Mouse (Mus musculus): ENCODE data around the gene Nexn. TPM values are rescaled to one million over a fixed set of nuclear protein-coding genes. Genes with fewer than 3 reads are reported as not detected.
"Not testable (repeated sequence)": the region's sequence is repeated elsewhere in the genome, so short reads cannot be mapped to it uniquely, and the experiment has no call there.

Gene Nexn
- polyA plus RNA-seq, 1 experiment from 2014 or later, result 6.1 TPM

GRCm38 (mm10) chr3:152204577-152204976 is 61.6 kb downstream of the Nexn start:
- ATAC-seq (ENCODE audit: low FRiP score), result no peak
- H3K4me2 ChIP-seq (replicated peaks; ENCODE audit: low read depth, low read length), result no peak overlapping the region
- no peaks in the 10 kb centered on the region for H3K36me3 ChIP-seq (ENCODE audit: control insufficient read depth, insufficient read depth, low read length)
- no peak for DNase-seq (ENCODE audit: low spot score)
- H3K27me3 ChIP-seq (ENCODE audit: control insufficient read depth, insufficient read depth, low read length), result no peaks in the 10 kb centered on the region
- no peaks in the 10 kb centered on the region for H3K9me3 ChIP-seq (ENCODE audit: control insufficient read depth, low read length)
- WGBS, result 87% methylated on average over 3 of the region's 3 CpGs
- H3K4me3 ChIP-seq (ENCODE audit: low read depth, low read length), result no peak overlapping the region
- no peak overlapping the region for H3K27ac ChIP-seq (ENCODE audit: low read depth, low read length)
- H3K4me1 ChIP-seq (replicated peaks; ENCODE audit: control insufficient read depth, insufficient read depth, low read length), result no peaks in the 10 kb centered on the region
- H3K9ac ChIP-seq (ENCODE audit: low read depth, low read length), result no peak overlapping the region

- no peak overlapping the region for H3K4me2 ChIP-seq (replicated peaks; ENCODE audit: low read depth, low read length)
- no peak overlapping the region for H3K9ac ChIP-seq (ENCODE audit: low read depth, low read length)
- WGBS, result 83% methylated on average over 3 of the region's 3 CpGs
- ATAC-seq (ENCODE audit: low FRiP score) (no peak), DNase-seq (ENCODE audit: low spot score) (no peak)
- no peaks in the 10 kb centered on the region for H3K9me3 ChIP-seq (ENCODE audit: control insufficient read depth, low read length)
- no peaks in the 10 kb centered on the region for H3K27me3 ChIP-seq (ENCODE audit: control insufficient read depth, insufficient read depth, low read length)
- no peaks in the 10 kb centered on the region for H3K36me3 ChIP-seq (ENCODE audit: control insufficient read depth, insufficient read depth, low read length)
- no peak overlapping the region for H3K4me3 ChIP-seq (ENCODE audit: low read depth, low read length)
- H3K4me1 ChIP-seq (replicated peaks; ENCODE audit: control insufficient read depth, insufficient read depth, low read length), result no peaks in the 10 kb centered on the region
- no peak overlapping the region for H3K27ac ChIP-seq (ENCODE audit: low read depth, low read length)
Measured at GRCm38 (mm10) chr3:152203996-152204395, 62.2 kb downstream of the Nexn start.

DNA sequence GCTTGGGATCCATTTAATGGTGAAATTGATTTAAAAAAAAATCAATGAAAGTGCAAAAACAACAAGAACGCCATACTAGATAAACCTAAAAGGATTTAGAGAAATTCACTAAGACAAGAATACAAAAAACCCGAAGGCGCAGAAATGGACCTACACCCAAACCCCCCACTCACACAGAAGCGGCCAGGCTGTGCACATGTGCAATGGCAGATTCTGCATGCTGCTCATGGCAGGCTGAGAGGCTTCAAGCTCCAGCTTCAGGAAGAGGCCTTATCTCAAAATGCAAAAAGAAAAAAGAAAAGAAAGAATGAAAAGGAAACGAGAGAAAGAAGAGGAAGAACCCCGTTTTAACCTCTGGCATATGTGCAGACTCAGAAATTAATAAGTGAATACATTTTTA is 62.7 kb downstream of the Nexn start:
- no peak overlapping the region for H3K4me2 ChIP-seq (replicated peaks; ENCODE audit: low read depth, low read length)
- no peaks in the 10 kb centered on the region for H3K27me3 ChIP-seq (ENCODE audit: control insufficient read depth, insufficient read depth, low read length)
- H3K4me1 ChIP-seq (replicated peaks; ENCODE audit: control insufficient read depth, insufficient read depth, low read length), result no peaks in the 10 kb centered on the region
- no peak overlapping the region for H3K4me3 ChIP-seq (ENCODE audit: low read depth, low read length)
- no peak overlapping the region for H3K27ac ChIP-seq (ENCODE audit: low read depth, low read length)
- H3K36me3 ChIP-seq (ENCODE audit: control insufficient read depth, insufficient read depth, low read length), result no peaks in the 10 kb centered on the region
- 85% methylated on average over 6 of the region's 6 CpGs for WGBS
- H3K9ac ChIP-seq (ENCODE audit: low read depth, low read length), result no peak overlapping the region
- H3K9me3 ChIP-seq (ENCODE audit: control insufficient read depth, low read length), result no peaks in the 10 kb centered on the region
- DNase-seq (ENCODE audit: low spot score) (no peak), ATAC-seq (ENCODE audit: low FRiP score) (no peak)

DNA sequence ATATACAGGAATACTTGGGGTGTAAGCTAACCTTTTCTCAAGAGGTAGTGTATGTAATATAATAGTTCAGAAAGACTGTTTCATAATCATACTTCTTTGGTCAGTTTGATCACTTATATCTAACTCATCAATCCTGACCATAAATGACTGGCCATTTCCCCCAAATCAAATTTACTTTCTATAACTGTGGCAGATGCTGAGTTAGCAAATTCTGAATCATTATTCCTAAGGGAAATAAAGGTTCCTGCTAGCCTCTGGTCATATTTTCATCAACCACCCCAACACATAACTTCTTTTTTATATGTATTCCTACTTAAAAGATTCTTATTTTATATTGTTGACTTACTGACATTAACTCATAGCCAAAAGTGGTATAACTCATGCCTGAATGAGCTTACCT is 63.2 kb downstream of the Nexn start:
- Histone ChIP-seq H3K27ac (ENCODE audit: low read depth, low read length) (no peak overlapping the region), H3K27me3 (ENCODE audit: control insufficient read depth, insufficient read depth, low read length) (no peaks in the 10 kb centered on the region), H3K4me2 (replicated peaks; ENCODE audit: low read depth, low read length) (no peak overlapping the region), H3K4me1 (replicated peaks; ENCODE audit: control insufficient read depth, insufficient read depth, low read length) (no peaks in the 10 kb centered on the region), H3K9me3 (ENCODE audit: control insufficient read depth, low read length) (no peaks in the 10 kb centered on the region), H3K4me3 (ENCODE audit: low read depth, low read length) (no peak overlapping the region), H3K9ac (ENCODE audit: low read depth, low read length) (no peak overlapping the region), H3K36me3 (ENCODE audit: control insufficient read depth, insufficient read depth, low read length) (no peaks in the 10 kb centered on the region)
- ATAC-seq (ENCODE audit: low FRiP score), result no peak
- no peak for DNase-seq (ENCODE audit: low spot score)

DNA sequence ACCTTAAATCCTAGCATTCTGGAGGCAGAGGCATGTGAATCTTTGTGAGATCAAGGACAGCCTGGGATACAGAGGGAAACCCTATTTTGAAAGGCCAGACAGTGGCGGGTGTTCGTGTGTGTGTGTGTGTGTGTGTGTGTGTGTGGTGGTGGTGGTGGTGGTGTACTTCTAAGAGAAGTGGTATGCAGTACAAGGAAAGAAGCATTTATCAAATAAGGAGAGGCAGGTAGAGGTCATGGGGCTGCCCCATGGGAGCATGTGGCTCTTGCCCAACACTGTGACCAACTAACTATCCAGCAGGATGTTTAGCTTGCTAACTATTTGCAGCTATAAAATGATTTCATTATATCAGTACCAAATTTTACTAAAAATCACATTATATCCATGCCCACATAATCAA is 64.5 kb downstream of the Nexn start:
- ATAC-seq (ENCODE audit: low FRiP score) (no peak), DNase-seq (ENCODE audit: low spot score) (no peak)

GRCm38 (mm10) chr3:152201181-152201580 is 65.0 kb downstream of the Nexn start:
- WGBS, result 95% methylated on average over 3 of the region's 3 CpGs

More for the DNA sequence above, 64.5 kb downstream of the Nexn start:
- H3K9me3 ChIP-seq (ENCODE audit: control insufficient read depth, low read length), result no peaks in the 10 kb centered on the region
- 82% methylated on average over 2 of the region's 2 CpGs for WGBS
- no peaks in the 10 kb centered on the region for H3K27me3 ChIP-seq (ENCODE audit: control insufficient read depth, insufficient read depth, low read length)
- no peak overlapping the region for H3K27ac ChIP-seq (ENCODE audit: low read depth, low read length)
- H3K4me2 ChIP-seq (replicated peaks; ENCODE audit: low read depth, low read length), result no peak overlapping the region
- no peaks in the 10 kb centered on the region for H3K36me3 ChIP-seq (ENCODE audit: control insufficient read depth, insufficient read depth, low read length)
- H3K4me1 ChIP-seq (replicated peaks; ENCODE audit: control insufficient read depth, insufficient read depth, low read length), result no peaks in the 10 kb centered on the region
- no peak overlapping the region for H3K9ac ChIP-seq (ENCODE audit: low read depth, low read length)
- H3K4me3 ChIP-seq (ENCODE audit: low read depth, low read length), result no peak overlapping the region

GRCm38 (mm10) chr3:152199125-152199524 is 67.0 kb downstream of the Nexn start:
- WGBS, result 74% methylated on average over 3 of the region's 3 CpGs
- no peak overlapping the region for H3K27ac ChIP-seq (ENCODE audit: low read depth, low read length)
- no peak overlapping the region for H3K4me3 ChIP-seq (ENCODE audit: low read depth, low read length)
- H3K4me2 ChIP-seq (replicated peaks; ENCODE audit: low read depth, low read length), result no peak overlapping the region
- ATAC-seq (ENCODE audit: low FRiP score) (no peak), DNase-seq (ENCODE audit: low spot score) (no peak)
- no peaks in the 10 kb centered on the region for H3K9me3 ChIP-seq (ENCODE audit: control insufficient read depth, low read length)
- no peaks in the 10 kb centered on the region for H3K4me1 ChIP-seq (replicated peaks; ENCODE audit: control insufficient read depth, insufficient read depth, low read length)
- H3K9ac ChIP-seq (ENCODE audit: low read depth, low read length), result no peak overlapping the region
- H3K27me3 ChIP-seq (ENCODE audit: control insufficient read depth, insufficient read depth, low read length), result no peaks in the 10 kb centered on the region
- no peaks in the 10 kb centered on the region for H3K36me3 ChIP-seq (ENCODE audit: control insufficient read depth, insufficient read depth, low read length)

More at GRCm38 (mm10) chr3:152201181-152201580, 65.0 kb downstream of the Nexn start:
- Histone ChIP-seq H3K4me2 (replicated peaks; ENCODE audit: low read depth, low read length) (no peak overlapping the region), H3K27me3 (ENCODE audit: control insufficient read depth, insufficient read depth, low read length) (no peaks in the 10 kb centered on the region), H3K9me3 (ENCODE audit: control insufficient read depth, low read length) (no peaks in the 10 kb centered on the region), H3K9ac (ENCODE audit: low read depth, low read length) (no peak overlapping the region), H3K4me3 (ENCODE audit: low read depth, low read length) (no peak overlapping the region), H3K36me3 (ENCODE audit: control insufficient read depth, insufficient read depth, low read length) (no peaks in the 10 kb centered on the region), H3K27ac (ENCODE audit: low read depth, low read length) (no peak overlapping the region), H3K4me1 (replicated peaks; ENCODE audit: control insufficient read depth, insufficient read depth, low read length) (no peaks in the 10 kb centered on the region)
- ATAC-seq (ENCODE audit: low FRiP score) (no peak), DNase-seq (ENCODE audit: low spot score) (no peak)

GRCm38 (mm10) chr3:152197246-152197645 is 68.9 kb downstream of the Nexn start:
- H3K9ac ChIP-seq (ENCODE audit: low read depth, low read length); ATAC-seq (ENCODE audit: low FRiP score); H3K36me3 ChIP-seq (ENCODE audit: control insufficient read depth, insufficient read depth, low read length); H3K9me3 ChIP-seq (ENCODE audit: control insufficient read depth, low read length); H3K4me2 ChIP-seq (replicated peaks; ENCODE audit: low read depth, low read length); H3K4me1 ChIP-seq (replicated peaks; ENCODE audit: control insufficient read depth, insufficient read depth, low read length); H3K4me3 ChIP-seq (ENCODE audit: low read depth, low read length); H3K27me3 ChIP-seq (ENCODE audit: control insufficient read depth, insufficient read depth, low read length); H3K27ac ChIP-seq (ENCODE audit: low read depth, low read length); DNase-seq (ENCODE audit: low spot score): not testable (repeated sequence)
- WGBS, result 34% methylated on average over 2 of the region's 2 CpGs

- 2% methylated on average over 17 of the region's 17 CpGs for WGBS
- ATAC-seq (ENCODE audit: low FRiP score) (peak; percentile 96), DNase-seq (ENCODE audit: low spot score) (peak; percentile 81)
- Histone ChIP-seq H3K27me3 (ENCODE audit: control insufficient read depth, insufficient read depth, low read length) (no peaks in the 10 kb centered on the region), H3K4me3 (ENCODE audit: low read depth, low read length) (peak overlapping the region; percentile 37), H3K4me1 (replicated peaks; ENCODE audit: control insufficient read depth, insufficient read depth, low read length) (no peaks in the 10 kb centered on the region), H3K27ac (ENCODE audit: low read depth, low read length) (no peak overlapping the region), H3K9ac (ENCODE audit: low read depth, low read length) (peak overlapping the region; percentile 8; the same call in 1 of the 2 replicates), H3K4me2 (replicated peaks; ENCODE audit: low read depth, low read length) (peak overlapping the region; percentile 28), H3K36me3 (ENCODE audit: control insufficient read depth, insufficient read depth, low read length) (no peaks in the 10 kb centered on the region), H3K9me3 (ENCODE audit: control insufficient read depth, low read length) (no peaks in the 10 kb centered on the region)
Measured at GRCm38 (mm10) chr3:152193635-152194097, 72.5 kb downstream of the Nexn start.

Data from hindbrain, embryonic 11.5 days (tissue).